Mouse (Mus musculus) C3H10T1/2 (cell line): ENCODE measurements around the gene Pnpla7. TPM values are rescaled to one million over a fixed set of nuclear protein-coding genes. Genes with fewer than 3 reads are reported as not detected.

ENCODE experiments used
- polyA plus RNA-seq, 2 experiments: library from polyadenylated mRNA; unstranded; fragments of >200 nt; fragmentation: generic; extraction: Trizol; gene quantifications; one replicate each; pipeline ENCODE4 v1.2.1; 2012; ENCODE audit warnings: missing spikeins in 2 of 2

Pnpla7 gene
- polyA plus RNA-seq, result 10 to 100 TPM in 1 of 2 experiments, 1 to 10 TPM in 1; 4.3 to 10.4 TPM

DNA sequence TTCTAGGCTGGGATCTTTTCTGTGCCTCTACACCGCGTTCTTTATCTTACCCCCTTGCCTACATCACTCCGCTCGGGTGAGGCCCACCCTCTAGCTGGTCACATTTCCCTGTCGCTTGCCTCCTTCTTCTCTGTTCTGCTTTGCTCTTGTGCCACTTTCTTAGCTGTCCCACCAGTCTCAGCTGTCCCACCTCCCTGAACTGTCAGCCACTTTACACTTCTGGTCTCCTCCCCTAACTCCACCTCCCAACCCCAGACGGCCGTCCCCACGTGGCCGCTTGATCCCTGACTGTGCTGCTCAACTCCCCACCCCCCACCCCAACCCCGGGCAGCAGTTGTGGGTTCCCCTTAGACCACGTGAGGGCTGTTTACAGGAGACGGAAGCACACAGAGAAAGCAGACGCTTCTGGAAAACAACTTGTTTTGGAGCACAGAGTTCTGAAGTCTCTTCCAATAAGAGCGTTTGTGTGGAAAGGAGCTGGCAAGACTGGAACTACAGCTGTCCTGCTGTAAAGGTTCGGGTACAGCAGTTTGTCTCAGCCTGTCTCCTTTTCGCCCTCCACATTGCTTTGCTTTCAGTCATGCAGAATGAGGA is at the start of gene Pnpla7:
Pnpla7 (plus strand) TSS at position 330 of the 594 bp plus-strand sequence.

DNA sequence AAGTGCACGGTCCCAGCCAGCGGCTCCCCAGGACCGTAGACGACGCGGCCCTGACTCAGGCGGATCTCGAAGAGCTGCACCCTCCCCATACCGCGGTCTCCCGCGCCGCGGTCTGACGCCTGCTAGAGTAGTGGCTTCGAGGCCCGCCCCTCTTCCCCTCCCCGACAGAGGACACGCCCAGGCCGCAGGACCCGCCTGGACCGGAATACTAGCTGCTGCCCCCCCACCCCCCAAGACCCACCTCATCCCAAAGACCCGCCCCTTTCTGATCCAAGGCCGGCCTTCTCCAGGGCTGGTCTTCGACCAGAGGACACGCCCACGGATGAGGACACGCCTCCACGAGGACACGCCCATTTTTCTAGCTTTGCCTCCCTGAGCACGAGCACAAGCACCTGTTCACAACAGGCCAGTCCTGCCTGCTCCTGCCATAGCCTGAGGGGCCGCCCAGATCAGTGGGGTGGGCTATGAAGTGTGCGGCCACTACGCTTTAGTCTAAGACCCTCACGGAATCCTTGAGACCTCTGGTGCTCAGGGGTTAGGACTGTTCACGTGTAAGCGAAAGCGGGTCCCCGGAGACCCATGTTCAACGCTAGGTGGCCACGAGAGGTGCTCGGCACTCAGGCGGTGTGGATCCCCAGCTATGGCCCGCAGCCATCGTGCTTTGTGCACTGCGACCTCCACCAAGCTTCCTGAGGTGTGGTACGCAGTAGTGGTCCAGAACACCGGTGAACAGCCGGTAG is 40.6 kb upstream of the Pnpla7 start, which contains the start of gene Arrdc1:
Arrdc1 (minus strand) TSS at position 196 of the 740 bp plus-strand sequence.

DNA sequence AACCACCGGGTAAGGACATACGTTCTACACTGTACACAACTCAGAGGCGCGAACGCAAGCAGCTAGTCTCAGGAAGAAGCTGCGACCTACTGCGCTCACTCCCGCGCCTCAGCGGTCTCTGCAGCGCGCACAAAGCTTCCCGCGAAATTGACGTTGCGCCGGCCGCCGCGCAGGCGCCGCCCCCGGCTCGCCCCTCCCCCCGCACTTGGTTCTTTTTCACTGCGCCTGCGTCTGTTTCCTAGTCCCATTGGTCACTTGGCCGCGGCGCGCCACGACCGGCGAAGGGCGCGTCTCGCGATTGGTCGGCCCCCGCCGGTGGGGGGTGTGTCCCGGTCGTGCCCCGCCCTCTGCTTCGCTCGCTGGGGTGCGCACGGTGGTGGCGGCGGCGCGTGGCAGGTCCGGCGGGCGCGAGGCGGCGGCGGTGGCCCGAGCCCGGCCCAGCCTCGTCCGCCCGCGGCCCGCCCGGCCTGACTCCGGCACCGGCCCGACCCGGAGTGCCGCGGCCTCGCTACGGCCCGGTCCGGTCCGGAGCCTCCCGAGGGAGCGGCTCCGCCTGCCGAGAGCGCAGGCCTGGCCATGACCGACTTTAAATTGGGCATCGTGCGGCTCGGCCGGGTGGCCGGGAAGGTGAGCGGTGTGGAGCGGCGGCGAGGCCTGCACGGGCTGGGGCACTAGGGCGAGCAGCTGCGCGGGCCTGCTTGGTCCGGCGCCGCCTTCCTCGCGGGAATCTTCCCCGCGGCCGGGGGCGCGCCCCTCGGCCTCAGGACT is 26.2 kb upstream of the Pnpla7 start, which contains the start of gene Zmynd19:
Zmynd19 (plus strand) TSS at position 372 of the 768 bp plus-strand sequence.

DNA sequence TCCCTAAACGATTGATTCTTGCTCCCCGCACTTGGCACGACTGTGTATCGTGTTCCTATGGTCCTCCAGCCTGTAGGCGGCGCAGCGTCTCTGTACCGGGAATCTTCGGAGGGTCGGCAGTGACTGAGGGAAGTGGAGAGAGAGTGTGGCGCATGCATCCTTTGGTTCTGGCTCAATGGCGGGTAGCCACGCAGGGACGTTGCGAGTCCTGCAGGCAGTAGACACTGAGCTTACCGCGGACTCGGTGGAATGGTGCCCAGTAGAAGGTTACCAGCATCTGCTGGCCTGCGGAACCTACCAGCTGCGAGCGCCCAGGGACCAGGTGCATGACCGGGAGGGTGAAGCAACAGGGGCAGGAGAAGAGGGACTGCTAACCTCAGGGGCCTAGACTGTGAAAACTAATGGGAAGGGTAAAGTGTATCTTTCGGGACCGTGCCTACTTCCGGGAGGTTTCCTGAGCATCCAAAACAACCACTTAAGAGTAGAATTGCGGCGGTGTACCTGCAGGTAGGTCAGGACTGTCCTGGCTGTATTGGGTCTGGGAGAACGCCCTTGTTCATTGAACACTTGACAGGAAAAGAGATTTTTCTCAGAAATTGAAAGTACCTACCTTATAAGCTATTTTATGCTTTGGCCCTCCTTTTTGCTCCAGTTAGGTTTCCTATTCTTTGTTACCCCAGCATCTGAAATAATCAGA is 13.4 kb upstream of the Pnpla7 start, which contains the start of gene Dph7:
Dph7 (plus strand) TSS at position 97 of the 697 bp plus-strand sequence.

DNA sequence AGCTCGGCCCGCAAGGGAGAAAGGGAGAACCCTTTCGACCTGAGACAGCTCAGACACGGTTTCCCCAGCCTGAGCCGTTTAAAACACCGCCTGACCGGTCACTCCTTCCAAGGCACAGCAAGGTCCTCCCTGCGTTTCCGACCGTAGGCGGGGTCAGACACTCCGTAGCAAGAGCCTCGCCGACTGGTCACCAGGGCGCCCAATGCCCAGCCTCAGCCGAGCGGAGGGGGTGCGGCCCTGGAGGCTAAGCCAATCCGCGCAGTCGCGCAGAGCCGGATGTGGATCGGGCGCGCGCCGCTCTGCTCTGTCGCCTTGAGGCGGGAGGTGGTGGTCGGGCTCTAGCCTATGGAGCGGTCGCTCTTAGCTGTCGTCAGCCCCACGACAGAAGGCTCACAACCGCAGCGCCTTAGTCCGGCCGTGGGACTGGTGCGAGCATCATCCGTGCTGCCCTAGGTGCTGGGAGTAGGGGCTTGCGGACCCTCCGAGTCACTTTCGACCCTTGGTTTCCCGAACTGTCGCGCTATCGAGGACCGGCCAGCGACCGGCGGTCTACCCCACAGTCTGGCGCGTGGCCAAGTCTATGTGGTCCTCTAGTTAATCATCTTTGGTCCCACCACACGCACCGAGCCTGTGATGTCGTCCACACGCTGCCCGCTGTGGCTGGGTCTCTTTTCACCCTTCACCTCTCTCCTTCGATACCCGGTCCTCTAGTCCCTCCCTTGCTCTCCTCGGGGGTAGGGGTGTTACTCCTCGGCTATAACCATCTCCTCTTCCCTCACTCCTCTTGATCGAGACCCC is 728 bp upstream of the Pnpla7 start, which contains the start of gene Mrpl41:
Mrpl41 (minus strand) TSS at position 193 of the 798 bp plus-strand sequence.

DNA sequence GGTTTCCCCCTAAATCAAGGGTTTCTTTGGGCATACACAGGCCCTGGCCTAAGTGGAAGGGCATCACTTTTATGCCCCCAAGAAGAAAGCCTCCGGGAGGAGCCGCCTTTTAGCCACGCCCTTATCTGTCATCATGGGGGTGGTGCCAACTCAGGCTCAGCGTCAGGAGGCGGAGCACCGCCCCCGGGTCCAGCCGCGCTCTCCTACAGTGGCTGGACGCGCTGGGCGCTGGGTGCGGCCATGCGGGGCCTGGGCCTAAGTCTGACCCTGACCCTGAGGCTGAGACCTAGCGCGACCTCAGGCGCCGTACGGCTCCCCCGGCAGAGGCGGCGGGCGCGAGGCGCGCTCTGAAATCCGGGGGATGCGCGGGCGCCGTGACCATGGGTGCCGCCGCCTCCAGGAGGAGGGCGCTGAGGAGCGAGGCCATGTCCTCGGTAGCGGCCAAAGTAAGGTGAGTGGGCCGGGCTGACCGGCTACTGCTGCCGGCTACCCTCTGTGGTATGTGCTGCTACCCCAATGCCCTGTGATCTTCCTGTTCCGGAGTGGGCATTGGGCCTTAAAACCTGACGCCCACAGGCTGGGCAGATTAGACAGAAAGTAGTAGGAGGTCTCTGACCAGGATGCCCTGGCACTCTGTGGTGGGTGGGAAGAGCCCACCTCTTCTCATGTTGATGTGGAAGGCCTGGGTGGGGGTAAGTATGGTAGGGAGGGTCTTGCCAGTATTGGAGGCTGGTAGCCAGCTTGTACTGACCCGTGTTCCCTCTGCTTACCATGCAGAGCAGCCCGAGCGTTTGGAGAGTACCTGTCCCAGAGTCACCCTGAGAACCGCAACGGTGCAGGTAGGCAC is 78.6 kb downstream of the Pnpla7 start, which contains the start of gene Nsmf:
Nsmf (plus strand) TSS at position 135 of the 847 bp plus-strand sequence.

DNA sequence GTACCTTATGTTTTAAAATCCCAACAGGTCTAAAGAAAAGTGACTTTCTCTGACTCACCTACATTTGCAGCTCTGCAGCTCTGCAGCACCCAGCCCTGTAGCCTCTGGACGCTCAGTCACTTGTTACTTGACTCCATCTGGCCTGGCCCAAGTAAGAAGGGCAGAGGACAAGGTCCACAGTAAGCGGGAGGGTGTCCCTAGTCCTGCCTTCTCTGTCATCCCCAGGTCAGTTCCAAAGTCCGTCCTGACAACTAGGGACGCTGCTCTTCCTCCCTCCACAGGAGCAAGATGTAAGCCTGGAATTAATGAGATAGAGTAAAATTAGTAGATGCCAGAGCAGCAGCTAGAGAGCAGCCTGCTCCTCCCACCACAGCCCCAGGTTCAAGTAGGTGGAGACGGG is 104.2 kb downstream of the Pnpla7 start, which contains the start of gene Entpd8:
Entpd8 (plus strand) TSS at position 229 of the 400 bp plus-strand sequence.

DNA sequence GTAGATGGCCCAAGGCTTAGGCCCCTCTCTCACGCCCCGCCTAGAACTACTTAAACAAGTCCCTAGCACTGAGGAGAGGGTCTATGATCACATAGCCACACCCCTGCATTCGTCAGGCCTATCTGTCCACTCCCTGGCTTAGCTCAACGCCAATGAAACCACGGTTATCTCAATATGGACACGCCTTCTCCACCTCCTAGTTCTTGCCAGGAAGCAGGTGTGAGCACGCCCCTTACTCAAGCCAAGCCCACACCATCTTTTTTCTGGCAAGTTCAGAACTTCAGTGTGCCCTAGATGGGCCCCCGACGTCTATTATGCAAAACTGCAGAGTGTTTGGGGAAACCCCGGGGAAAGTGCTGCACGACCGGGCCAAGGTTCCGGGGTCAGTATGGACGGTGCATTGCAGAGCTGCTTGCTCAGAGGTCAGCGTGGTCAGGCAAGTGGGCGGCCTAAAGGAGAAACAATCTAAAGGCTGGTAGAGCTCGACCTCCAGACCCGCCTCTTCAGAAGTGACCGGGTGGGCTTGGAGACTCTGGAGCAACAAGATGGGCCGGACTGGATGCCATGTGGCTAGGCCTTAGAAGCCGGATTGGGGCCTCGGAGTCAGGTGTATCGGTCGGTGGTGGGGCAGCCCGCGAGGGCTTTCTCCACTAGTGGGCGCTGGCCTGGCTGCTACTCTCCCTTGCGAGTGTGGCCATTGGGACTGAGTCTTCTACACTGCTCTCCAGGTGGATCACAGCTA is 119.4 kb downstream of the Pnpla7 start, which contains the start of gene Noxa1:
Noxa1 (minus strand) TSS at position 41 of the 742 bp plus-strand sequence.

Other genes starting within 250 kb of the Pnpla7 start
- not detected for gene Cacna1b, start 212.9 kb upstream of the Pnpla7 start, polyA plus RNA-seq
- 10 to 100 TPM in 1 of 2 experiments, 1 to 10 TPM in 1; 2.6 to 25.3 TPM for gene Ehmt1, start 56.4 kb upstream of the Pnpla7 start, polyA plus RNA-seq
- gene Arrdc1, start 40.8 kb upstream of the Pnpla7 start, polyA plus RNA-seq, result 10 to 100 TPM; 18.0 to 19.2 TPM
- gene Zmynd19, start 26.2 kb upstream of the Pnpla7 start, polyA plus RNA-seq, result 10 to 100 TPM; 11.8 to 18.9 TPM
- gene Dph7, start 13.6 kb upstream of the Pnpla7 start, polyA plus RNA-seq, result 10 to 100 TPM in 1 of 2 experiments, 1 to 10 TPM in 1; 6.6 to 19.2 TPM
- gene Mrpl41, start 935 bp upstream of the Pnpla7 start, polyA plus RNA-seq, result 10 to 100 TPM; 54.1 to 79.8 TPM
- 10 to 100 TPM; 36.2 to 56.6 TPM for gene Nsmf, start 78.3 kb downstream of the Pnpla7 start, polyA plus RNA-seq
- not detected for gene Entpd8, start 104.3 kb downstream of the Pnpla7 start, polyA plus RNA-seq
- under 1 TPM in 1 of 2 experiments, not detected in 1; 0.04 TPM for gene Noxa1, start 119.1 kb downstream of the Pnpla7 start, polyA plus RNA-seq
- gene Nrarp, start 204.7 kb downstream of the Pnpla7 start, polyA plus RNA-seq, result under 1 TPM; 0.13 to 0.19 TPM
- gene Tor4a, start 220.9 kb downstream of the Pnpla7 start, polyA plus RNA-seq, result 10 to 100 TPM in 1 of 2 experiments, 1 to 10 TPM in 1; 9.1 to 26.9 TPM
- 10 to 100 TPM; 29.0 to 67.4 TPM for gene Nelfb, start 235.5 kb downstream of the Pnpla7 start, polyA plus RNA-seq
- gene Stpg3, start 238.6 kb downstream of the Pnpla7 start, polyA plus RNA-seq, result under 1 TPM in 1 of 2 experiments, not detected in 1; 0.02 TPM
- 1 to 10 TPM in 1 of 2 experiments, not detected in 1; 1.6 TPM for gene Fam166a, start 242.7 kb downstream of the Pnpla7 start, polyA plus RNA-seq
- 100 to 1,000 TPM; 598 to 649 TPM for gene Tubb4b, start 248.7 kb downstream of the Pnpla7 start, polyA plus RNA-seq